Comparison of ENCODE assay signal across 9 mouse cellular contexts in genomic region chr2:152450241-152450640, GRCm38 (mm10). TPM values are rescaled to one million over a fixed set of nuclear protein-coding genes. Genes with fewer than 3 reads are reported as not detected.
DNase-seq lines count a peak whose midpoint lies in the region; ATAC-seq and TF ChIP-seq lines count a peak whose summit lies in the region.
"Had no signal": no experiment of that assay in that cellular context is flagged by ENCODE, and none has a peak within 500 bp of the region (broad histone marks: within the 10 kb centered on the region; RNA-seq: fewer than 3 reads in every experiment).

No protein-coding gene starts in this region.

- TF ChIP-seq CTCF in lung, embryonic 14.5 days (IDR thresholded peaks at IDR 0.05; ENCODE audit: low read depth) = peak; percentile 72
- TF ChIP-seq CTCF in small intestine, adult 2 months (IDR thresholded peaks at IDR 0.05; ENCODE audit: extremely low read depth, insufficient read length, insufficient replicate concordance, low read depth, low read length) = peak; percentile 49; the same call in 1 of the 2 replicates

- H3K27ac ChIP-seq in lung, embryonic 14.5 days (ENCODE audit: low read depth) = no peak overlapping the region
- no peak overlapping the region for H3K27ac ChIP-seq in small intestine, adult 2 months (ENCODE audit: insufficient read depth, low read depth, low read length)

- no peaks in the 10 kb centered on the region for H3K9me3 ChIP-seq in lung, embryonic 14.5 days (ENCODE audit: low read depth, low read length)

- no peaks in the 10 kb centered on the region for H3K4me1 ChIP-seq in lung, embryonic 14.5 days (ENCODE audit: insufficient read depth)
- no peaks in the 10 kb centered on the region for H3K4me1 ChIP-seq in small intestine, adult 2 months (ENCODE audit: control insufficient read depth, insufficient read depth, insufficient read length, low read length)

- H3K9ac ChIP-seq in lung, embryonic 14.5 days = no peak overlapping the region

- no peaks in the 10 kb centered on the region for H3K27me3 ChIP-seq in lung, embryonic 14.5 days (ENCODE audit: insufficient read depth, low read length)
- no peaks in the 10 kb centered on the region for H3K27me3 ChIP-seq in small intestine, adult 2 months (ENCODE audit: control insufficient read depth, insufficient read depth, low read length)

- peak; percentile 89 for ATAC-seq in common myeloid progenitor, adult 5-6 weeks (replicated peaks; ENCODE audit: low read depth, poor library complexity, severe bottlenecking)
- no peak for ATAC-seq in lung, embryonic 14.5 days (ENCODE audit: insufficient read depth)

- no peak for TF ChIP-seq POLR2A in small intestine, adult 2 months (IDR thresholded peaks at IDR 0.05; ENCODE audit: low read depth, low read length)

- H3K36me3 ChIP-seq in lung, embryonic 14.5 days (ENCODE audit: insufficient read depth) = no peaks in the 10 kb centered on the region
- no peaks in the 10 kb centered on the region for H3K36me3 ChIP-seq in small intestine, adult 2 months (ENCODE audit: control insufficient read depth, insufficient read depth, low read length)

- no peak overlapping the region for H3K4me2 ChIP-seq in lung, embryonic 14.5 days

- 6% methylated on average over 5 of the region's 5 CpGs for WGBS in lung, embryonic 14.5 days
- 5% methylated on average over 5 of the region's 5 CpGs for WGBS in small intestine, adult 2 months

- H3K4me3 ChIP-seq in lung, embryonic 14.5 days (ENCODE audit: low read depth, low read length) = no peak overlapping the region
- H3K4me3 ChIP-seq in small intestine, adult 2 months (ENCODE audit: low read depth, low read length) = no peak overlapping the region

- DNase-seq in heart, adult 18-20 months = peak; percentile 14 to 74
- no peak for DNase-seq in heart, adult 8-10 months (ENCODE audit: low spot score)
- DNase-seq in 3T3-L1 (ENCODE audit: low read depth, low spot score) = peak; percentile 82
- DNase-seq in WW6 (ENCODE audit: low read depth, low spot score) = peak; percentile 33
- peak; percentile 65 for DNase-seq in kidney, postnatal 14 days
- DNase-seq in lung, embryonic 14.5 days = peak; percentile 78

RNA-seq across cellular contexts. Expression of gene Defb23, which starts 14.2 kb away (rescaled TPM):
- total RNA-seq in heart, adult 18-20 months (2021) = not detected
- not detected for total RNA-seq in heart, adult 8-10 months (2022)
- not detected in 2 replicates for total RNA-seq in common myeloid progenitor, adult 5-6 weeks (2017)
- polyA plus RNA-seq in lung, embryonic 14.5 days (2014; fragmentation: Nextera tagmentation; extraction: Ambion mirVana) = not detected in 2 replicates
- not detected in 2 replicates for polyA plus RNA-seq in small intestine, adult 2 months (2012; rRNA removed)
- total RNA-seq: adrenal gland, postnatal 4 days had no signal

RNA-seq across cellular contexts. Expression of gene Defb20, which starts 26.6 kb away (rescaled TPM):
- total RNA-seq in heart, adult 18-20 months (2021) = not detected
- not detected for total RNA-seq in heart, adult 8-10 months (2022)
- total RNA-seq in common myeloid progenitor, adult 5-6 weeks (2017) = not detected in 2 replicates
- not detected in 2 replicates for polyA plus RNA-seq in lung, embryonic 14.5 days (2014; fragmentation: Nextera tagmentation; extraction: Ambion mirVana)
- not detected in 2 replicates for polyA plus RNA-seq in small intestine, adult 2 months (2012; rRNA removed)
- total RNA-seq: adrenal gland, postnatal 4 days had no signal

RNA-seq across cellular contexts. Expression of gene 6820408C15Rik, which starts 34.9 kb away (rescaled TPM):
- 1 to 10 TPM; 1.6 to 2.4 TPM for total RNA-seq in heart, adult 18-20 months (2021)
- 1 to 10 TPM; 1.5 to 2.9 (median 2.3) TPM for total RNA-seq in heart, adult 8-10 months (2022)
- not detected in 2 replicates for total RNA-seq in common myeloid progenitor, adult 5-6 weeks (2017)
- 0.53 and 1.3 TPM in 2 replicates for polyA plus RNA-seq in lung, embryonic 14.5 days (2014; fragmentation: Nextera tagmentation; extraction: Ambion mirVana)
- polyA plus RNA-seq in small intestine, adult 2 months (2012; rRNA removed) = not detected in 2 replicates

RNA-seq across cellular contexts. Expression of gene Zcchc3, which starts 35.4 kb away (rescaled TPM):
- total RNA-seq in heart, adult 18-20 months (2021) = 1 to 10 TPM; 5.0 to 5.8 TPM
- total RNA-seq in heart, adult 8-10 months (2022) = 1 to 10 TPM; 5.8 to 7.6 (median 6.4) TPM
- total RNA-seq in common myeloid progenitor, adult 5-6 weeks (2017) = 3.7 and 4.3 TPM in 2 replicates
- polyA plus RNA-seq in lung, embryonic 14.5 days (2014; fragmentation: Nextera tagmentation; extraction: Ambion mirVana) = 38.6 and 42.3 TPM in 2 replicates
- polyA plus RNA-seq in small intestine, adult 2 months (2012; rRNA removed) = 0.77 and 1.9 TPM in 2 replicates

RNA-seq across cellular contexts. Expression of gene Defb22, which starts 39.7 kb away (rescaled TPM):
- not detected for total RNA-seq in heart, adult 18-20 months (2021)
- not detected for total RNA-seq in heart, adult 8-10 months (2022)
- not detected in 2 replicates for total RNA-seq in common myeloid progenitor, adult 5-6 weeks (2017)
- polyA plus RNA-seq in lung, embryonic 14.5 days (2014; fragmentation: Nextera tagmentation; extraction: Ambion mirVana) = not detected in 2 replicates
- polyA plus RNA-seq in small intestine, adult 2 months (2012; rRNA removed) = not detected in 2 replicates
- total RNA-seq: adrenal gland, postnatal 4 days had no signal
